Mouse (Mus musculus) liver, embryonic 16.5 days (tissue): ENCODE measurements around the gene Nexn. TPM values are rescaled to one million over a fixed set of nuclear protein-coding genes. Genes with fewer than 3 reads are reported as not detected.

Experiments used
- ATAC-seq: fragments of 200-750 bp; cut with Nextera tagmentation; 2 replicates; pipeline ENCODE4 v1.8.0; 2017; ENCODE audit warnings: low read depth, mild to moderate bottlenecking, moderate number of reproducible peaks, moderate library complexity
- H3K27ac ChIP-seq: fragments of 300-500 bp; sonication (generic); 2 replicates; pipeline ENCODE4 v1.5.1; 2014; ENCODE audit warnings: mild to moderate bottlenecking, low read length
- H3K27me3 ChIP-seq: fragments of 300-500 bp; sonication (generic); 2 replicates; pipeline ENCODE4 v1.6.1; 2014; ENCODE audit warnings: low read depth, low read length, mixed read lengths; ENCODE audit not compliant: control insufficient read depth, insufficient read depth
- H3K36me3 ChIP-seq: fragments of 300-500 bp; sonication (generic); 2 replicates; pipeline ENCODE4 v1.6.1; 2014; ENCODE audit warnings: mild to moderate bottlenecking; ENCODE audit not compliant: control insufficient read depth, insufficient read depth
- H3K4me1 ChIP-seq: fragments of 300-500 bp; sonication (generic); 2 replicates; pipeline ENCODE4 v1.6.1; 2014; ENCODE audit warnings: low read depth, low read length, mixed read lengths; ENCODE audit not compliant: control insufficient read depth
- H3K4me2 ChIP-seq: fragments of 300-500 bp; sonication (generic); 2 replicates; pipeline ENCODE4 v1.6.1; 2014; ENCODE audit warnings: low read depth, low read length, mixed read lengths
- H3K4me3 ChIP-seq: fragments of 300-500 bp; sonication (generic); 2 replicates; pipeline ENCODE4 v1.5.1; 2014; ENCODE audit warnings: low read depth, mild to moderate bottlenecking, low read length
- H3K9ac ChIP-seq: fragments of 300-500 bp; sonication (generic); 2 replicates; pipeline ENCODE4 v1.6.1; 2014; ENCODE audit warnings: low read depth, low read length
- H3K9me3 ChIP-seq: fragments of 300-500 bp; sonication (generic); replicated peaks from 2 replicates; pipeline ENCODE4 v1.6.1; 2016; ENCODE audit warnings: low read length; ENCODE audit not compliant: control insufficient read depth
- WGBS: fragments of 180-500 bp; shearing (Covaris S2); extraction: QIAGEN DNeasy Blood & Tissue Kit; methylation state at CpG from one replicate; pipeline ENCODE4 v1.1.7; 2014; ENCODE audit not compliant: insufficient replicate concordance; 5-methylcytosine and 5-hydroxymethylcytosine counted together
- polyA plus RNA-seq: library from polyadenylated mRNA; unstranded; fragments of >200 nt; fragmentation: Nextera tagmentation; extraction: Ambion mirVana; gene quantifications from 2 replicates; pipeline ENCODE4 v1.2.1, GENCODE M21; 2015

The Nexn gene
- polyA plus RNA-seq, 1 experiment from 2014 or later: 1.9 TPM

DNA sequence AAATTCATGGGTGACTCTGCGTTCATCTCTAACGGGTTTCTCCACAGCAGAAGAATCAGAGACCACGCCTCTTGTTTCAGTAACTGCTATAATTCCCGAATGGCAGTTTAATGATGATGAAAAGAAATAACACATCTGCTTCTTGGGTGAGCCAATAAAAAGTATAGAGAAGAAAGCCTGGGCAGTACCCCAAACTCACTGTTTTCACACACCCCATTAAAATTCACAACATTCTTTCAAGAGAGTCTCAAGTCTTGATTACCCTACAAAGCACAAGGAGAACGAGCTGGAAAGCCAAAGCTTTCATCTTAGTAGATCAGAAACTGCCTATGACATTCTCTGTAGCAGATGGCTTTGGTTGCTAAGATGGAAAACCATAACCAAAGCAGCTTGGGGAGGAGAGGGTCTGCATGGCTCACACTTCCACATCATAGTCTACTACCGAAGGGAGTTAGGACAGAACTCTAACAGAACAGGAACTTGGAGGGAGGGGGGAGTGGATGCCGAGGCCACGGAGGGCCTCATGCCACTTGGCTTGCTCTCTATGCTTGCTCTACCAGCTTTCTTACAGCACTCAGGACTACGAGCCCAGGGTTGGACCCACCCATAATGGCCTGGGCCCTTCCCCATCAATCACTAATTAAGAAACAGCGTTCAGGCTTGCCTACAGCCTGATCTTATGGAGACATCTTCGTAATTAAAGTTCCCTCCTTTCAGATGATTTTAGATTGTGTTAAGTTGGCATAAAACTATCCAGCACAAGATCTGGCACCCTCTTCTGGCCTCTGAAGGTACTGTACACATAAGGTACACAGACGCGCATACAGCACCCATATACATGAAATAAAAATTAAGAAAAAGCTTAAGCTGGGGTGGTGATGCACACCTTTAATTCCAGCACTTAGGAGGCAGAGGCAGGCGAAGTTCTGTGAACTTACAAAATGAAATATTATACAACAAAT lies 34.5 kb upstream of the Nexn start:
- Histone ChIP-seq H3K36me3 (no peaks in the 10 kb centered on the region), H3K4me2 (no peak overlapping the region), H3K9ac (no peak overlapping the region), H3K4me3 (no peak overlapping the region), H3K27me3 (no peaks in the 10 kb centered on the region), H3K9me3 (no peaks in the 10 kb centered on the region), H3K4me1 (no peaks in the 10 kb centered on the region), H3K27ac (no peak overlapping the region)
- no peak for ATAC-seq
- WGBS: 76% methylated on average over 14 of the region's 14 CpGs

DNA sequence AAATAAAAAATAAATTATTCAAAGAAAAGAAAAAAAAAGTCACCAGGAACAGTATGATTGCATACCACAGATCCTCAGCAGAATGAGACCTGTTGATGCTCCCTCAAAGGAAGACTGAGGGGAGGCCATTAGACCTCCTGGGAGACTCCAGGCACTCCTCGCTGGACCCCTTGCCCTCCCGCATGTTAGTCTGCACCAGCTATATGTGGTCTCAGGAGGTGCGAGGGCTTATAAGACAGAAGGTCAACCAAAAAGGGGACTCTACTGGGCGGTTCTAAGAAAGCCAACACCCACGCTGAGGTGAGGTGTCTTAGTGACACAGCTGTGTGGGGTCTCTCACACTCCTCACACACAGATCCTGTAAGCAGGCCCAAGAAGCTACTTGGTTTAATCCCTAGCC lies 29.7 kb upstream of the Nexn start:
- H3K9ac ChIP-seq: no peak overlapping the region
- WGBS: 75% methylated on average over 5 of the region's 5 CpGs
- H3K9me3 ChIP-seq: no peaks in the 10 kb centered on the region
- H3K27me3 ChIP-seq: no peaks in the 10 kb centered on the region
- no peak overlapping the region for H3K27ac ChIP-seq
- H3K36me3 ChIP-seq: no peaks in the 10 kb centered on the region
- H3K4me1 ChIP-seq: no peaks in the 10 kb centered on the region
- no peak overlapping the region for H3K4me3 ChIP-seq
- H3K4me2 ChIP-seq: no peak overlapping the region
- ATAC-seq: no peak

DNA sequence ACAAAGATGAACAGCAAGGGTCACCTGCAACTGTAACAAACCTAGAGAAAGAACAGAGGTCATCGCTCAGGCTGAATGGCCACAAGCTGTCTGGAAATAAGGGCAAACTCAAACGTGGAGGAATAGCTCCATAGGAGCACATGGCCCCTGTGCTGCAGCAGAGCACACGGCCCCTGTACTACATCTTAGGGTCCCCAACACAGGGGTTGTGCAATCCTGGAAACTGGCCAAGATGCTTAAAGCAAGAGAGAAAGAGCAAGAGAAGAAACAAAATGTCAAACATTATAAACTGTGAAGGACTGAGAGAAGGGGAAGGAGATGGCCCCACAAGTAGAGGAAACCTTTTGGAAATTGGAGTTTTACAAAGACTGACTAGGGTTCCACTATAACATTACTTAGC lies 28.2 kb upstream of the Nexn start:
- H3K9me3 ChIP-seq: no peaks in the 10 kb centered on the region
- 59% methylated on average over 3 of the region's 3 CpGs for WGBS
- H3K27ac ChIP-seq: no peak overlapping the region
- no peaks in the 10 kb centered on the region for H3K4me1 ChIP-seq
- H3K4me3 ChIP-seq: no peak overlapping the region
- H3K4me2 ChIP-seq: no peak overlapping the region
- no peaks in the 10 kb centered on the region for H3K36me3 ChIP-seq
- H3K9ac ChIP-seq: no peak overlapping the region
- no peaks in the 10 kb centered on the region for H3K27me3 ChIP-seq
- ATAC-seq: no peak

DNA sequence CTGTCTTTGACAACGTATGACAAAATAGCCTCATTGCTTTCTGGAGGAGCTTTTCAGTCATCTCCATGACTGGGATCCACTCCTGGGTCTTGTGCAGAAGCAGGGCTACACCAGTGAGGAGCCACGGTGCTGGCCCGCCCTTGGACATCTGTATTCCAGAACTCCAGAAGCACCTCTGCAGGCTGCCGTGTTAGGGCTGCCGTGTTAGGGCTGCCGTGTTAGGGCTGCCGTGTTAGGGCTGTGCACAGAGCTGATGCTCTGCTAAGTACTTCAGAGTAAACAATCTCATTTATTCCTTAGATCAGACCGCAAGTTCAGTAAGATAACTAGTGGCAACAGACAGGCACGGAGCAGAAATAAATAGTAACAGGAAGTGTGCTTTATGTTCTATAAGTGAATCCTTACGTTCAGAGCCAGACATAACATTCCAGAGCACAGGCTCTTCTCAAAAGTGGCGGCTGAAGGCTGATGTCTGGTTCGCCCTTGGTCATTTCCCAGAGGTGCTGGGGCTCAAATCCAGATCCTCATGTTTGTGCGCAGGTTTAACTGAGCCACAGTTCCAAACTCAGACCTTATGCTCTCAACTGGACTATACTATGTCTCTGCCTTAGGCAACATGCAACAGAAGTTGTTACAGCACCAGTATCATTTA lies 27.5 kb upstream of the Nexn start:
- whole genome bisulfite sequencing: 73% methylated on average over 13 of the region's 13 CpGs
- Histone ChIP-seq H3K27ac (no peak overlapping the region), H3K4me3 (no peak overlapping the region), H3K9ac (no peak overlapping the region), H3K9me3 (no peaks in the 10 kb centered on the region), H3K27me3 (no peaks in the 10 kb centered on the region), H3K4me2 (no peak overlapping the region), H3K4me1 (no peaks in the 10 kb centered on the region), H3K36me3 (no peaks in the 10 kb centered on the region)
- no peak for ATAC-seq

DNA sequence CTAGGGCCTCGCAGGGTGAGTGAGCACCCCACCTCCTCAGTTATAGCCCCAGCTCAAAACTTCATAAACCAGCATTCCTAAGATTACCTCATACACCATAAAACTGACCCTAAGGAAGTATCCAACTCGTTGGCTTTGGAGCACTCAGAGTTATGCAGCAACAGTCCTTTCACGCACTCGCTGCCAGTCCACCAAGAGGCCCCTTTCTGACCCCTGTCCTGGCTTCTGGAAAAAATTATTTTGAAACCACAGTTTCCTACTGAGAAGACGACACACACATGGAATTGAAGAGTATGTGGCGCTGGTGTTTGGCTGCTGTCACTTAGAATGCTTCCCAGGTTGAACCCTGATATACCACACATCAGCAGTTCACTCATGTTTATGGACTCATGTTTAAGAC lies 25.7 kb upstream of the Nexn start:
- WGBS: 71% methylated on average over 6 of the region's 6 CpGs
- Histone ChIP-seq H3K27me3 (no peaks in the 10 kb centered on the region), H3K27ac (no peak overlapping the region), H3K4me3 (no peak overlapping the region), H3K9me3 (no peaks in the 10 kb centered on the region), H3K9ac (no peak overlapping the region), H3K36me3 (no peaks in the 10 kb centered on the region), H3K4me2 (no peak overlapping the region), H3K4me1 (no peaks in the 10 kb centered on the region)
- ATAC-seq: no peak

DNA sequence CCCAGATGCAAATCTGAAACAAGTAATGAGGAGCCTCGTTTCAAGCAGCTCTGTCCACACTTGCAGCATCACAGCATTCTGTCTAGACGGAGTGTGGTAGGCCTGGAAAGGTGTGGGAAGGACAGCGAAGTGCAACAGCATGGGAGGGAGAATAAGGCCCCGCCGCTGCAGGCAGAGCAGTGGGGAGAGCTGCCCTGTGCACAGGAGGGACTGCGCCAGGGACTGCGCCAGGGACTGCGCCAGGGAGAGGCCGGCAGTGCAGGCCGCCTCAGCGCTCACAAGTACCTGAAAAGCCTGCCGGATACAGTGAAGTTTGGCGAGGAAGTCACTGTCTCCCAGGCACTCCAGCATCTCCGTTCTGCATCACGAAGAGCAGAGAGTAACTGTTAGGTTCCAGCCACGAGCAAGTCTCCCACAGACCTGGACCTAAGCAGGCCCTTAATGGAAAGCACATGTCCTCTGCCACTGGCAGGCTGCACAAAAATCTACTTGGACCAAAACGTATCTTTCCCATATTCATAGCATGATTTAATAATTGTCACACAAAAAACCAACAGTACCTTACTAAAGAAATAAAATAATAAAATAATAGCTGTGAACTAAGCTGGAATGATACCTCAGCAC lies 24.1 kb upstream of the Nexn start:
- Histone ChIP-seq H3K4me2 (no peak overlapping the region), H3K9ac (no peak overlapping the region), H3K4me1 (no peaks in the 10 kb centered on the region), H3K9me3 (no peaks in the 10 kb centered on the region), H3K27me3 (no peaks in the 10 kb centered on the region), H3K36me3 (no peaks in the 10 kb centered on the region), H3K27ac (no peak overlapping the region), H3K4me3 (no peak overlapping the region)
- WGBS: 77% methylated on average over 17 of the region's 17 CpGs
- ATAC-seq: no peak

DNA sequence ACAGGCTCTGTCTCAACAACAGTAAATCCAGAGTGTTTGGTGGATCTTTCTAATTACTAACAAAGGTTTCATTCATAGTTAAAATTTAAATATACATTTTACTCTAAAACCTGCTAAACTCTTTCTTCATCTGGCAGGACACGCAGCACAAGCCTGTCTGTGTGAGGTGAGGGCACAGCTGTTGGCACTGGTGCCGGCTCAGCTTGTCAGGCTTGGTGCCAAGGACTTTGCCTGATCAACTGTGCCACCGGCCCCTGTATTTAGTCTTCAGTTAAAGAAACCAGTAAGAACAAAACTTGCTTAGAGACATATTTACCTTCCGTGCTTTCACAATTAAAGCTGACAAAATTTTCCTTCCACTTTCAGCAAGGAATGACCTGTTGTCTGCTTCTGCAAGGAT lies 22.6 kb upstream of the Nexn start:
- H3K27ac ChIP-seq: no peak overlapping the region
- WGBS: 82% methylated on average over 4 of the region's 4 CpGs
- H3K4me1 ChIP-seq: no peaks in the 10 kb centered on the region
- no peaks in the 10 kb centered on the region for H3K27me3 ChIP-seq
- H3K4me3 ChIP-seq: no peak overlapping the region
- H3K4me2 ChIP-seq: no peak overlapping the region
- no peaks in the 10 kb centered on the region for H3K9me3 ChIP-seq
- no peaks in the 10 kb centered on the region for H3K36me3 ChIP-seq
- ATAC-seq: no peak
- H3K9ac ChIP-seq: no peak overlapping the region

DNA sequence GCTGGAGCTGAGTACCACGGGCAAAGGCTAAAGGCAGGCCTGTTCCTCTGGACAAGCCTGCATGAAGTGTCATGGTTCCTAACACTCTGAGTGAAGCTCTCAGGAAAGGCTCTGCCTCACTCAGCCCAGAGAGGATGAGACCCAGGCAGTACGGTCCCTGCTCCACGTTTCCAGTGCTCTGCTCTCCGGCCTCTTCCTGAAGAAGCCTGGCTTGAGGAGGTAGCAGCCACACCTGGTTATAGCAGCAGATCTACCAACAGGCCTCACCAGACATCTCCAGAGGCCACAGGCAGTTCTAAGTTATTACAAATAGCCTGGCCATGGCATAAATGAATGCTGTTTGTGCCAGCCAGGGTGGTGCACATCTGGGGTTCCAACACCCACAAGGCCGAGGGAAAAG lies 22.1 kb upstream of the Nexn start:
- no peak overlapping the region for H3K9ac ChIP-seq

DNA sequence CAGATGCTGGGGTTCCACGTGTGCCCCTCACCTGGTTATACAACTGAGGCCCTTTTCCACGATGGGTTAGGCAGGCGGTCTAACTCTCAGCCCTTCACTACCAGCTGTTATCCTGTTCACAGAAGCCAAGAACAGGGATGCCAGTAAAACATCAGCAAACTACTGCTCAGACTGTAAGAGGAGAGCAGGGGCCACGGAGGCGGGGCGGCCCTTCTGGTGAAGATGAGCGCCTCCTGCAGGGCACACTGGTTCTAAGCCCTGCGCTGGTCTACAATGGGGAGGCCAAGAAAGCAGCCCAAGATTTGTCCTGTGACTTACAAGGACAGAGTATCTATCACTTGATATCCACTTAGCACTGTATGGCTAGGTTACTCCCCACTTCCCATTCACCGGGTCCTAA lies 21.7 kb upstream of the Nexn start:
- Histone ChIP-seq H3K36me3 (no peaks in the 10 kb centered on the region; the same call in 1 of the 2 replicates), H3K27ac (no peak overlapping the region), H3K27me3 (no peaks in the 10 kb centered on the region), H3K4me2 (no peak overlapping the region), H3K4me3 (no peak overlapping the region), H3K4me1 (no peaks in the 10 kb centered on the region), H3K9me3 (no peaks in the 10 kb centered on the region), H3K9ac (no peak overlapping the region)
- 81% methylated on average over 9 of the region's 9 CpGs for WGBS
- no peak for ATAC-seq

More for the DNA sequence above, 22.1 kb upstream of the Nexn start:
- Histone ChIP-seq H3K4me1 (no peaks in the 10 kb centered on the region), H3K27ac (no peak overlapping the region), H3K4me3 (no peak overlapping the region), H3K36me3 (no peaks in the 10 kb centered on the region), H3K9me3 (no peaks in the 10 kb centered on the region), H3K27me3 (no peaks in the 10 kb centered on the region), H3K4me2 (no peak overlapping the region)
- WGBS: 75% methylated on average over 5 of the region's 5 CpGs
- no peak for ATAC-seq
